Mouse (Mus musculus): Measurements from ENCODE around the gene Ucma. TPM values are rescaled to one million over a fixed set of nuclear protein-coding genes. Genes with fewer than 3 reads are reported as not detected.

Ucma gene
- polyA plus RNA-seq, 1 experiment, result 0.22 TPM

DNA sequence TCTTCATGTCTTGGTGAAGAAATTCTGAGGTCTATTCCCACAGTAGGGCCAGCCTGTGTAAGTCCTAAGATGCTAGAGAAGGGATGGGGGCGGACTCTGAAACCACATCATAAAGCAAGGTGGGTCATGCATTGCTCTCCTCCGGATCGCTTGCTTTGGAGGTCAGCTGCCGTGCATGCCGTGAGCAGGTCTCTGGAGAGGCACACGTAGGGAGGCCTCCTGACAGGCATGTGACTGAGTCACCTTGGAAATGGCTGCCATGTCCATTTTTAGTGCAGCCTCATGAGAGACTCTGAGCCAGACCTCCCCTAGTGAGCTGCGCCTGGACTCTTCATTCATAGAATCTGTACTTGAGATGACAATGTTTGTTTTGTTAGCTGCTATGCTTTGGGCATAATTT, 52.1 kb downstream of the Ucma start:
- no peak overlapping the region for H3ac ChIP-seq (ENCODE audit: control insufficient read depth, insufficient read length)
- peaks cover 11% of the 10 kb centered on the region for H3K36me3 ChIP-seq (ENCODE audit: control insufficient read depth, insufficient read depth)
- H3K4me3 ChIP-seq, result no peak overlapping the region
- TF ChIP-seq CEBPB (IDR thresholded peaks at IDR 0.05; ENCODE audit: insufficient read depth, poor library complexity, severe bottlenecking) (no peak), POLR2A (IDR thresholded peaks at IDR 0.05; ENCODE audit: insufficient read length, low read depth) (no peak), POLR2AphosphoS2 (IDR thresholded peaks at IDR 0.05; ENCODE audit: insufficient read length, low read depth) (no peak), MYOD1 (IDR thresholded peaks at IDR 0.05; ENCODE audit: control insufficient read depth in 1 of 3, insufficient read length in 2 of 3, low read depth in 2 of 3) (no peak), MYOG (IDR thresholded peaks at IDR 0.05; ENCODE audit: control insufficient read depth in 1 of 3, insufficient read depth in 1 of 3, insufficient read length in 2 of 3, low read depth in 2 of 3) (no peak), MAX (IDR thresholded peaks at IDR 0.05; ENCODE audit: low read depth) (no peak), SRF (IDR thresholded peaks at IDR 0.05; ENCODE audit: control insufficient read depth, insufficient read length, low read depth) (no peak), TCF3 (IDR thresholded peaks at IDR 0.05; ENCODE audit: insufficient read length, low read depth) (no peak), TCF12 (IDR thresholded peaks at IDR 0.05; ENCODE audit: insufficient read depth, poor library complexity, severe bottlenecking) (no peak), REST (IDR thresholded peaks at IDR 0.05; ENCODE audit: insufficient read depth, insufficient read length) (no peak), E2F4 (IDR thresholded peaks at IDR 0.05; ENCODE audit: insufficient read depth) (no peak), USF1 (IDR thresholded peaks at IDR 0.05; ENCODE audit: low read depth) (no peak)
- no peaks in the 10 kb centered on the region for H3K79me2 ChIP-seq (ENCODE audit: control insufficient read depth, insufficient read depth)
- H3K4me2 ChIP-seq (ENCODE audit: low read depth), result no peak overlapping the region
- no peaks in the 10 kb centered on the region for H3K27me3 ChIP-seq (ENCODE audit: control insufficient read depth, insufficient read depth, insufficient read length)

DNA sequence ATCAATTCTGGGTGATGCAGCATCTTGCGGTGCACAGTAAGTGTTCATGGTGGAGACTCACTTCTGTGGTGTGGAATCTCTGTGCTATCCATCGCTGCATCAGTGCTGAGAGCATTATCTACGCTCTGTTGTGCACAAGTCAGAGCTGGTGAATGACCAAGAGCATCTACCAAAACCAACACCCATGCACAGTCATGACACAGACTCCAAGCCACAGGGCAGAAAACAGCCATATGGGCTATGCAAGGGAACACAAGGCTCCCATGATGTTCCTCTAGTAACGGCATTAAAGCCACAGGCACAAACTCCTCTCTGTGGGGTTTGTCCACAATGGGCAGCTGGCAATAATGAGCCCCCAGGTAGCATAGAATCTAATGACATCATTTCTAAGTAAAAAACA, 53.9 kb downstream of the Ucma start:
- TF ChIP-seq MAX (IDR thresholded peaks at IDR 0.05; ENCODE audit: low read depth) (no peak), POLR2AphosphoS2 (IDR thresholded peaks at IDR 0.05; ENCODE audit: insufficient read length, low read depth) (no peak), CEBPB (IDR thresholded peaks at IDR 0.05; ENCODE audit: insufficient read depth, poor library complexity, severe bottlenecking) (no peak), SRF (IDR thresholded peaks at IDR 0.05; ENCODE audit: control insufficient read depth, insufficient read length, low read depth) (no peak), POLR2A (IDR thresholded peaks at IDR 0.05; ENCODE audit: insufficient read length, low read depth) (no peak), REST (IDR thresholded peaks at IDR 0.05; ENCODE audit: insufficient read depth, insufficient read length) (no peak), USF1 (IDR thresholded peaks at IDR 0.05; ENCODE audit: low read depth) (no peak), TCF3 (IDR thresholded peaks at IDR 0.05; ENCODE audit: insufficient read length, low read depth) (no peak), E2F4 (IDR thresholded peaks at IDR 0.05; ENCODE audit: insufficient read depth) (no peak), TCF12 (IDR thresholded peaks at IDR 0.05; ENCODE audit: insufficient read depth, poor library complexity, severe bottlenecking) (no peak), MYOD1 (IDR thresholded peaks at IDR 0.05; ENCODE audit: control insufficient read depth in 1 of 3, insufficient read length in 2 of 3, low read depth in 2 of 3) (no peak), MYOG (IDR thresholded peaks at IDR 0.05; ENCODE audit: control insufficient read depth in 1 of 3, insufficient read depth in 1 of 3, insufficient read length in 2 of 3, low read depth in 2 of 3) (no peak)
- H3K36me3 ChIP-seq (ENCODE audit: control insufficient read depth, insufficient read depth), result peaks cover 7% of the 10 kb centered on the region
- H3K4me3 ChIP-seq, result no peak overlapping the region
- no peak overlapping the region for H3K4me2 ChIP-seq (ENCODE audit: low read depth)
- H3K27me3 ChIP-seq (ENCODE audit: control insufficient read depth, insufficient read depth, insufficient read length), result no peaks in the 10 kb centered on the region
- H3K79me2 ChIP-seq (ENCODE audit: control insufficient read depth, insufficient read depth), result no peaks in the 10 kb centered on the region
- H3ac ChIP-seq (ENCODE audit: control insufficient read depth, insufficient read length), result no peak overlapping the region

DNA sequence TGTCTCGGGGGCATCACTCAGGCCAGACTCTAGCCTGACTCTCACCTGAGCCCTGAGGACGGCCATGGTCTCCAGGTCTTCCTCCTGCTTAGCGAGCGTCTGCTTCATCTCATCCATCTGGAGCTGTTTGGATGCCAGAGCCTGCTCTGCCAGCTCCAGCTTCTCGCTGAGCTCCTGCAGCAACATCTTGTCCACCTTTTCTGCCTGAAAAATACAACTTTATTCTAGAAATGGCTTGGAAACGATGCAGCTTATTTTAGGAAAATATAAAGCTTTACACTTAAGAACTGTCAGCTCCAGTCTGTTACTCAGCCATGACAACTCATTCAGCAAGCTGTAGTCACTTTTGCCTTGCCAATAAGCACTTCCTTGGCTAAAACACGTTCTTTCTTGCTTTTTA, 55.3 kb downstream of the Ucma start:
- no peaks in the 10 kb centered on the region for H3K27me3 ChIP-seq (ENCODE audit: control insufficient read depth, insufficient read depth, insufficient read length)
- H3ac ChIP-seq (ENCODE audit: control insufficient read depth, insufficient read length), result no peak overlapping the region
- TF ChIP-seq MYOG (IDR thresholded peaks at IDR 0.05; ENCODE audit: control insufficient read depth in 1 of 3, insufficient read depth in 1 of 3, insufficient read length in 2 of 3, low read depth in 2 of 3) (no peak), REST (IDR thresholded peaks at IDR 0.05; ENCODE audit: insufficient read depth, insufficient read length) (no peak)
- no peaks in the 10 kb centered on the region for H3K79me2 ChIP-seq (ENCODE audit: control insufficient read depth, insufficient read depth)
- H3K4me2 ChIP-seq (ENCODE audit: low read depth), result no peak overlapping the region
- no peak overlapping the region for H3K4me3 ChIP-seq
- peaks cover 10% of the 10 kb centered on the region for H3K36me3 ChIP-seq (ENCODE audit: control insufficient read depth, insufficient read depth)

- Histone ChIP-seq H3K79me2 (ENCODE audit: control insufficient read depth, insufficient read depth) (no peaks in the 10 kb centered on the region), H3K36me3 (ENCODE audit: control insufficient read depth, insufficient read depth) (peaks cover 16% of the 10 kb centered on the region), H3ac (ENCODE audit: control insufficient read depth, insufficient read length) (no peak overlapping the region), H3K4me3 (no peak overlapping the region), H3K4me2 (ENCODE audit: low read depth) (no peak overlapping the region), H3K27me3 (ENCODE audit: control insufficient read depth, insufficient read depth, insufficient read length) (no peaks in the 10 kb centered on the region)
- TF ChIP-seq USF1 (IDR thresholded peaks at IDR 0.05; ENCODE audit: low read depth) (no peak), POLR2AphosphoS2 (IDR thresholded peaks at IDR 0.05; ENCODE audit: insufficient read length, low read depth) (no peak), CEBPB (IDR thresholded peaks at IDR 0.05; ENCODE audit: insufficient read depth, poor library complexity, severe bottlenecking) (no peak), TCF12 (IDR thresholded peaks at IDR 0.05; ENCODE audit: insufficient read depth, poor library complexity, severe bottlenecking) (no peak)
Observed at GRCm38 (mm10) chr2:5032665-5033064, 56.7 kb downstream of the Ucma start.

GRCm38 (mm10) chr2:5033546-5034420, 57.9 kb downstream of the Ucma start:
- no peaks in the 10 kb centered on the region for H3K79me2 ChIP-seq (ENCODE audit: control insufficient read depth, insufficient read depth)
- H3ac ChIP-seq (ENCODE audit: control insufficient read depth, insufficient read length), result no peak overlapping the region
- TF ChIP-seq REST (IDR thresholded peaks at IDR 0.05; ENCODE audit: insufficient read depth, insufficient read length) (no peak), CEBPB (IDR thresholded peaks at IDR 0.05; ENCODE audit: insufficient read depth, poor library complexity, severe bottlenecking) (no peak), SRF (IDR thresholded peaks at IDR 0.05; ENCODE audit: control insufficient read depth, insufficient read length, low read depth) (no peak), TCF3 (IDR thresholded peaks at IDR 0.05; ENCODE audit: insufficient read length, low read depth) (no peak), MYOD1 (IDR thresholded peaks at IDR 0.05; ENCODE audit: control insufficient read depth in 1 of 3, insufficient read length in 2 of 3, low read depth in 2 of 3) (no peak), MAX (IDR thresholded peaks at IDR 0.05; ENCODE audit: low read depth) (no peak), POLR2AphosphoS2 (IDR thresholded peaks at IDR 0.05; ENCODE audit: insufficient read length, low read depth) (no peak), USF1 (IDR thresholded peaks at IDR 0.05; ENCODE audit: low read depth) (no peak), MYOG (IDR thresholded peaks at IDR 0.05; ENCODE audit: control insufficient read depth in 1 of 3, insufficient read depth in 1 of 3, insufficient read length in 2 of 3, low read depth in 2 of 3) (no peak)
- H3K4me2 ChIP-seq (ENCODE audit: low read depth), result no peak overlapping the region
- H3K27me3 ChIP-seq (ENCODE audit: control insufficient read depth, insufficient read depth, insufficient read length), result no peaks in the 10 kb centered on the region
- peaks cover 16% of the 10 kb centered on the region for H3K36me3 ChIP-seq (ENCODE audit: control insufficient read depth, insufficient read depth)
- no peak overlapping the region for H3K4me3 ChIP-seq

Data from myocyte (in vitro differentiated cells).